In the genomic region with DNA sequence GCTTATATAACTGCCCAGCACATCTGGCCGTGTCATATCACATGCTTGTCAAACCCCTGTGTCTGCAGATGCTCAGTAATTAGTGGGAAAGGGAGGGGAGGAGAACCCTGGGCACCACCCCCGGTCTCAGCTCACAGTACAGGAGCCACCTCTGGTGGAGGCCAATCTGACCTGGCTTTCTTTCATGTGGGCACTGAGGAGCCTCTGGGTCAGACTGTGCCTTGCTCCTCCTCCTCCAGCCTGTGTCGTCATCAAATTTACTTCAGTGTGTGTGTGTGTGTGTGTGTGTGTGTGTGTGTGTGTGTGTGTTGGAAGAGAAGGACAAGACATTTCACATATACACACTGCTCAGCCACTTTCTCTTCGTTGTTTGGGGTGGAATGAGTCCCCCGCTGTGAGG, we compare ENCODE assay signal across 24 mouse cellular contexts. TPM values are rescaled to one million over a fixed set of nuclear protein-coding genes. Genes with fewer than 3 reads are reported as not detected.
DNase-seq lines count a peak whose midpoint lies in the region; ATAC-seq and TF ChIP-seq lines count a peak whose summit lies in the region.
"Had no signal": no experiment of that assay in that cellular context is flagged by ENCODE, and none has a peak within 500 bp of the region (broad histone marks: within the 10 kb centered on the region; RNA-seq: fewer than 3 reads in every experiment).

No protein-coding gene starts in this region.

- DNase-seq in gastrocnemius, adult 2 months, result peak; percentile 12
- DNase-seq in gastrocnemius, postnatal 14 days, result no peak
- peak; percentile 49 for DNase-seq in kidney, postnatal 0 days (ENCODE audit: low spot score)
- no peak for DNase-seq in kidney, adult 9 months
- peak; percentile 57 for DNase-seq in lung, postnatal 10 days
- DNase-seq in lung, postnatal 36 days, result no peak
- DNase-seq in MN1 (ENCODE audit: low spot score), result peak; percentile 60
- DNase-seq in left cerebral cortex, adult 8-10 months (ENCODE audit: low spot score in 2 of 2), result no peak
- DNase-seq: adrenal gland, adult 2 months; cerebellum, postnatal 14 days; forebrain, postnatal 0 days; heart, adult 11 months; kidney, adult 18-20 months; left cerebral cortex, postnatal 4 days; liver, embryonic 13.5 days; spleen, adult 18-20 months had no signal

- intact Hi-C loops in gastrocnemius, adult 2 months (cut with DNase I), result no loop called here
- intact Hi-C loops in gastrocnemius, postnatal 14 days (cut with DNase I; ENCODE audit: low total_unique reads), result no loop called here

- 25% methylated on average over 5 of the region's 5 CpGs for WGBS in kidney, postnatal 0 days

- H3K9ac ChIP-seq in kidney, postnatal 0 days (ENCODE audit: low read depth, low read length), result no peak overlapping the region
- H3K9ac ChIP-seq: forebrain, postnatal 0 days; liver, embryonic 13.5 days; neural tube, embryonic 13.5 days had no signal

- H3K36me3 ChIP-seq in kidney, postnatal 0 days (ENCODE audit: insufficient read depth, low read length), result no peaks in the 10 kb centered on the region
- H3K36me3 ChIP-seq: liver, embryonic 13.5 days; neural tube, embryonic 13.5 days had no signal

- H3K27me3 ChIP-seq in kidney, postnatal 0 days (ENCODE audit: insufficient read depth, low read length), result no peaks in the 10 kb centered on the region

- no peak overlapping the region for H3K4me3 ChIP-seq in gastrocnemius, adult 2 months
- H3K4me3 ChIP-seq in kidney, postnatal 0 days (replicated peaks; ENCODE audit: low read depth, low read length), result no peak overlapping the region
- H3K4me3 ChIP-seq: layer of hippocampus, adult 2 months; liver, embryonic 13.5 days; neural tube, embryonic 13.5 days had no signal

- H3K27ac ChIP-seq in gastrocnemius, adult 2 months, result no peak overlapping the region
- no peak overlapping the region for H3K27ac ChIP-seq in kidney, postnatal 0 days
- H3K27ac ChIP-seq: layer of hippocampus, adult 2 months; liver, embryonic 13.5 days; neural tube, embryonic 13.5 days had no signal

- H3K9me3 ChIP-seq in kidney, postnatal 0 days (replicated peaks; ENCODE audit: low read length), result no peaks in the 10 kb centered on the region
- H3K9me3 ChIP-seq: liver, embryonic 13.5 days; neural tube, embryonic 13.5 days had no signal

- no peak overlapping the region for H3K4me2 ChIP-seq in kidney, postnatal 0 days (ENCODE audit: low read length)
- H3K4me2 ChIP-seq: liver, embryonic 13.5 days; neural tube, embryonic 13.5 days had no signal

- no peak for TF ChIP-seq CTCF in gastrocnemius, adult 2 months (IDR thresholded peaks at IDR 0.05)
- no peak for TF ChIP-seq CTCF in kidney, postnatal 0 days (IDR thresholded peaks at IDR 0.05; ENCODE audit: low read depth)

- no peaks in the 10 kb centered on the region for H3K4me1 ChIP-seq in kidney, postnatal 0 days (replicated peaks; ENCODE audit: insufficient read depth, low read length)
- H3K4me1 ChIP-seq: liver, embryonic 13.5 days had no signal

- peak; percentile 82 for ATAC-seq in kidney, postnatal 0 days (replicated peaks; ENCODE audit: low FRiP score, low read depth)
- ATAC-seq: forebrain, postnatal 0 days had no signal

RNA-seq across cellular contexts. Expression of a gene that starts 1.7 kb away (rescaled TPM):
- total RNA-seq in gastrocnemius, adult 2 months (2021), result not detected
- total RNA-seq in gastrocnemius, postnatal 14 days (2021), result not detected
- not detected in 2 replicates for polyA plus RNA-seq in kidney, postnatal 0 days (2015; fragmentation: Nextera tagmentation; extraction: Ambion mirVana)
- total RNA-seq in left cerebral cortex, adult 8-10 months (2022), result not detected
- total RNA-seq: adrenal gland, adult 2 months; forebrain, postnatal 0 days; gastrocnemius, adult 18-20 months; hematopoietic stem cell, adult 5-6 weeks; layer of hippocampus, adult 2 months; left cerebral cortex, postnatal 4 days; megakaryocyte, adult 5-6 weeks; MEL had no signal
- polyA plus RNA-seq: adrenal gland, adult 2 months; forebrain, postnatal 0 days; heart, embryonic 14.5 days; liver, embryonic 13.5 days; neural tube, embryonic 13.5 days; stomach, embryonic 14.5 days had no signal

RNA-seq across cellular contexts. Expression of a gene that starts 13.7 kb away (rescaled TPM):
- total RNA-seq in gastrocnemius, adult 2 months (2021), result not detected
- total RNA-seq in gastrocnemius, postnatal 14 days (2021), result not detected
- 15.4 and 20.6 TPM in 2 replicates for polyA plus RNA-seq in kidney, postnatal 0 days (2015; fragmentation: Nextera tagmentation; extraction: Ambion mirVana)
- total RNA-seq in left cerebral cortex, adult 8-10 months (2022), result 1 to 10 TPM in 3 of 4 experiments, under 1 TPM in 1; 0.28 to 4.8 (median 2.4) TPM
- total RNA-seq: gastrocnemius, adult 18-20 months; hematopoietic stem cell, adult 5-6 weeks; layer of hippocampus, adult 2 months; megakaryocyte, adult 5-6 weeks; MEL had no signal
- polyA plus RNA-seq: adrenal gland, adult 2 months; forebrain, postnatal 0 days; heart, embryonic 14.5 days; neural tube, embryonic 13.5 days had no signal

RNA-seq across cellular contexts. Expression of a gene that starts 27.0 kb away (rescaled TPM):
- under 1 TPM in 1 of 2 experiments, not detected in 1; 0.15 TPM for total RNA-seq in gastrocnemius, adult 2 months (2021)
- total RNA-seq in gastrocnemius, postnatal 14 days (2021), result not detected
- polyA plus RNA-seq in kidney, postnatal 0 days (2015; fragmentation: Nextera tagmentation; extraction: Ambion mirVana), result 463 and 484 TPM in 2 replicates
- total RNA-seq in left cerebral cortex, adult 8-10 months (2022), result not detected
- total RNA-seq: hematopoietic stem cell, adult 5-6 weeks; layer of hippocampus, adult 2 months; left cerebral cortex, postnatal 4 days; megakaryocyte, adult 5-6 weeks had no signal
- polyA plus RNA-seq: heart, embryonic 14.5 days had no signal

RNA-seq across cellular contexts. Expression of a gene that starts 40.0 kb away (rescaled TPM):
- total RNA-seq in gastrocnemius, adult 2 months (2021), result under 1 TPM; 0.10 to 0.20 TPM
- total RNA-seq in gastrocnemius, postnatal 14 days (2021), result under 1 TPM; 0.13 to 0.23 TPM
- polyA plus RNA-seq in kidney, postnatal 0 days (2015; fragmentation: Nextera tagmentation; extraction: Ambion mirVana), result 4.4 and 5.1 TPM in 2 replicates
- total RNA-seq in left cerebral cortex, adult 8-10 months (2022), result 1 to 10 TPM; 7.1 to 9.9 (median 7.9) TPM
- total RNA-seq: hematopoietic stem cell, adult 5-6 weeks; megakaryocyte, adult 5-6 weeks had no signal

Comparison
In these comparisons a context has a peak if more than half of its experiments do, and no peak if none do; other contexts are left out.
1. DNase-seq: peak in gastrocnemius, adult 2 months (single experiment), kidney, postnatal 0 days (single experiment), lung, postnatal 10 days (single experiment) and MN1 (single experiment); none in gastrocnemius, postnatal 14 days (single experiment), kidney, adult 9 months (single experiment), lung, postnatal 36 days (single experiment) and left cerebral cortex, adult 8-10 months (0 of 2).